Mouse (Mus musculus) intestine, embryonic 16.5 days (tissue): ENCODE measurements around the gene Plppr3. TPM values are rescaled to one million over a fixed set of nuclear protein-coding genes. Genes with fewer than 3 reads are reported as not detected.

Source experiments
- microRNA-seq: library from miRNA; unstranded; fragments of <30 nt; microRNA quantifications from one replicate; pipeline ENCODE4, GENCODE M21; 2016
- polyA plus RNA-seq: library from polyadenylated mRNA; unstranded; fragments of >200 nt; fragmentation: Nextera tagmentation; extraction: Ambion mirVana; gene quantifications from 2 replicates; pipeline ENCODE4 v1.2.1, GENCODE M21; 2015

Plppr3 gene
- polyA plus RNA-seq, 1 experiment from 2014 or later, result 28.2 TPM

Small RNA genes lying within 50 kb of the gene (microRNA-seq; reads per million reads assigned to microRNA genes)
- not detected for gene Mir6910

Other genes with a start within 250 kb of the Plppr3 start
- 1.1 and 2.5 TPM in 2 replicates for gene Shc2, start 236.7 kb downstream of the Plppr3 start, polyA plus RNA-seq
- gene Odf3l2, start 228.9 kb downstream of the Plppr3 start, polyA plus RNA-seq, result not detected in 2 replicates
- gene Madcam1, start 210.1 kb downstream of the Plppr3 start, polyA plus RNA-seq, result 27.4 and 31.8 TPM in 2 replicates
- gene Tpgs1, start 205.3 kb downstream of the Plppr3 start, polyA plus RNA-seq, result 56.8 and 64.4 TPM in 2 replicates
- gene Cdc34, start 192.4 kb downstream of the Plppr3 start, polyA plus RNA-seq, result 120 and 128 TPM in 2 replicates
- 0.21 and 0.56 TPM in 2 replicates for gene Gzmm, start 185.6 kb downstream of the Plppr3 start, polyA plus RNA-seq
- 1,158 and 1,189 TPM in 2 replicates for gene Bsg, start 170.1 kb downstream of the Plppr3 start, polyA plus RNA-seq
- gene Hcn2, start 158.0 kb downstream of the Plppr3 start, polyA plus RNA-seq, result 0.04 TPM in 1 of 2 replicates, not detected in the other
- 38.8 and 40.5 TPM in 2 replicates for gene Polrmt, start 128.1 kb downstream of the Plppr3 start, polyA plus RNA-seq
- 0.26 TPM in 1 of 2 replicates, not detected in the other for gene Fgf22, start 119.6 kb downstream of the Plppr3 start, polyA plus RNA-seq
- gene Rnf126, start 107.7 kb downstream of the Plppr3 start, polyA plus RNA-seq, result 39.7 and 56.6 TPM in 2 replicates
- 15.1 and 16.6 TPM in 2 replicates for gene Fstl3, start 97.4 kb downstream of the Plppr3 start, polyA plus RNA-seq
- gene Prss57, start 83.7 kb downstream of the Plppr3 start, polyA plus RNA-seq, result 0.07 and 0.11 TPM in 2 replicates
- 44.1 and 44.8 TPM in 2 replicates for gene Palm, start 81.1 kb downstream of the Plppr3 start, polyA plus RNA-seq
- 204 and 210 TPM in 2 replicates for gene Misp, start 53.6 kb downstream of the Plppr3 start, polyA plus RNA-seq
- gene Ptbp1, start 20.2 kb downstream of the Plppr3 start, polyA plus RNA-seq, result 295 and 302 TPM in 2 replicates
- gene Prtn3, start 158 bp downstream of the Plppr3 start, polyA plus RNA-seq, result 2.7 and 2.8 TPM in 2 replicates
- gene Elane, start 11.6 kb upstream of the Plppr3 start, polyA plus RNA-seq, result 0.42 and 2.4 TPM in 2 replicates
- not detected in 2 replicates for gene Cfd, start 16.2 kb upstream of the Plppr3 start, polyA plus RNA-seq
- 34.1 and 37.2 TPM in 2 replicates for gene Med16, start 34.3 kb upstream of the Plppr3 start, polyA plus RNA-seq
- gene Gm26602, start 36.2 kb upstream of the Plppr3 start, polyA plus RNA-seq, result 2.1 and 7.8 TPM in 2 replicates
- gene Kiss1r, start 42.3 kb upstream of the Plppr3 start, polyA plus RNA-seq, result 0.68 and 0.69 TPM in 2 replicates
- 105 and 116 TPM in 2 replicates for gene R3hdm4, start 46.6 kb upstream of the Plppr3 start, polyA plus RNA-seq
- 19.4 and 22.1 TPM in 2 replicates for gene Arid3a, start 52.4 kb upstream of the Plppr3 start, polyA plus RNA-seq
- 86.2 and 96.6 TPM in 2 replicates for gene Wdr18, start 85.5 kb upstream of the Plppr3 start, polyA plus RNA-seq
- gene Grin3b, start 96.1 kb upstream of the Plppr3 start, polyA plus RNA-seq, result 0.15 and 0.16 TPM in 2 replicates
- gene Tmem259, start 109.7 kb upstream of the Plppr3 start, polyA plus RNA-seq, result 7.0 and 9.7 TPM in 2 replicates
- 226 and 245 TPM in 2 replicates for gene Cnn2, start 114.0 kb upstream of the Plppr3 start, polyA plus RNA-seq
- gene Abca7, start 121.9 kb upstream of the Plppr3 start, polyA plus RNA-seq, result 3.3 and 3.4 TPM in 2 replicates
- gene Arhgap45, start 142.0 kb upstream of the Plppr3 start, polyA plus RNA-seq, result 6.0 and 7.3 TPM in 2 replicates
- gene Polr2e, start 165.2 kb upstream of the Plppr3 start, polyA plus RNA-seq, result 190 and 212 TPM in 2 replicates
- 942 and 972 TPM in 2 replicates for gene Gpx4, start 172.5 kb upstream of the Plppr3 start, polyA plus RNA-seq
- 13.4 and 14.3 TPM in 2 replicates for gene Sbno2, start 230.9 kb upstream of the Plppr3 start, polyA plus RNA-seq
- gene Stk11, start 241.2 kb upstream of the Plppr3 start, polyA plus RNA-seq, result 13.8 and 15.7 TPM in 2 replicates